Mouse (Mus musculus) right cerebral cortex, postnatal 14 days (tissue): ENCODE results near the gene Cd2.

Experiments used
- DNase-seq: peaks from one replicate; pipeline ENCODE4 v3.0.0; 2022

Gene Cd2

DNA sequence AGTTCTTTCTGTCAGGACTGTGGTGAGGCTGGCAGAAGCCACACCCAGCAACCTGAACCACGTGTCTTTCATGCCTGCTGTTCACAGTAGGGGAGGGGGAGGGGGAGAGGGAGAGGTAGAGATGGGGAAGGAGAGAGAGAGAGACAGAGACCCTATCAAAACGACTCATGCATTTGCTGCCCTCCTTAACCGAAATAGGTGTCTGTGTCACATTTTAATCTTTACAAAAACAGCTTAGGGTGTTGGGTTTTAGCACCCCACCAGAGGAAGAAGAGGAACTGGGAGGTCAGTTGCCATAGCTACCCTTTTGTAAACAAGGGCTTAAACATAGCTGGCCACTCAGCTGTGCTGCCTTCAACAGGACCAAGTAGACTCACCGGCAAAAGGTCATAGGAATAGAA is at the start of gene Cd2:
Cd2 (minus strand) TSS at position 29 of the 401 bp plus-strand sequence.
- DNase-seq = no peak

DNA sequence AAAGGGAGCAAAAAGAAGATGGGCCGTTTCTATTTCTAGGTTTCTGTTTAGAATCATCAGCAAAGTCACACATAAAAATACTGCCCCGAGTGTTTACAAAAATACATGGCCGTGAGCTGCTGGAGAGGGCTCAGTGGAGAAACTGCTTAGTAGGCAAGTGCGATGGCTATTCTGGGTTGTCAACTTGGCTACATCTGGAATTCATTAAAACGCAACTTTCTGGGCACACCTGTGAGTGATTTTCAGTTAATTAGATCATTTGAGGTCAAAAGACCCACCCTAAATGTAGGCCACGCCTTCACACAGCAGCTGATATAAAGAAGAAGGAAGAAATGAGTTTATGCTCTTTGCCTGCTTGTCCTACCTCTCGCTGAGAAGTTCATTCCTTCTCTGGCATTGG is 40.9 kb upstream of the Cd2 start:
- DNase-seq = no peak

DNA sequence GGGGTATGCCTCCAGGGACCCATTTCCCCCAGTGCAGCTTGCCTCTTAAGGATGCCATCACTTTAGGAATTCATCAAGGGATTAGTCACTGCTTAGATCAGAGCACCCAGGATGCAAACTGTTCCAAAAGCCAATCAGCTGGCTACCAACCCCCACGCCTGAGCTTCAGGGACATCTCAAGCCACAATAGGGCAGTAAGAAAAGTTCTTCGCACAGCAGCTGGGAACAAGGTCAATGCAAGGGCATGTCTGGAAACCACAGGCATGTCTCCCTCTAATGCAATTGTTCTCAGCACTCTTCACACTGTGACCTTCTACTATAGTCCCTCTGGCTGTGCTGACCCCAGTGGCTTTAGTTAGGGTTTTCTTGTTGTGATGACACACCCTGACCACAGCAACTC is 39.5 kb upstream of the Cd2 start:
- DNase-seq = no peak

DNA sequence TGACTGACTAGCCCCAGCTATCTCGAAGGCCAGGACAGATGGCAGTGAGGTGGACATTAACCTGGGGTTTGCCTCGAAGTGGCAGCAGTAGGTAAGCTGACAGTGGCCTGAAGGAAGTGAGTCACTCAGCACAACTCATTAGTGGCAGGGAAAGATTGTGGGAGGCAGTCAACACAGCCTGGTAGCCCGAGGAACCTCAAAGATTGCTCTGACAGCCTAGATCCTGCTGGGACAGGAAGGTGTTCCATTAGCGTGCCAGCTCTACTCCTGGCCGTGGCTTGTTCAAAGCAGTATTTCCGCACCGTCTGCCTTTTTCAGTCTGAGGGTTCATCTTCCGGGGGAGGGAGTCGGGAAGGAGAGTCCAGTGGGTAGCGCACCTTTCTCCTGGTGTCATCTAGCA is 34.7 kb upstream of the Cd2 start:
- no peak for DNase-seq

DNA sequence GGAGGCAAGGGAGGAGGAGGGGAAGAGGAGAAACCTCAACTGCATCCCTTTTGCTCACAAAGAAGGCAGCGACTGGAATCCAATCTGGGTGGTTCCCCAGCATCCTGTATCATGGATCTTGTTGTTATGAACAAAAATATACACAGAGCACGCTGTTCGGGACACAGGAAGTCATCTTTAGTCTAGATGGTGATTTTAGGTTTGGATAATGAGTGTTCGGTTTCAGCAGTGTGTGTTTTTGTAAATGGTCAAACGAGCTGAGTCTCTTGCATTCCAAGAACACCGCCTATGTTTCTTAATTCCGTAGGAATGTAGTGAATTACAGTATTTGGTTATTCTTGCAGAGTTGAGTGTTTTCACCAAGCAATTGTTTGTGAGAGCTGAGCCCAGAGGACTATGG is 33.1 kb upstream of the Cd2 start:
- DNase-seq = no peak

DNA sequence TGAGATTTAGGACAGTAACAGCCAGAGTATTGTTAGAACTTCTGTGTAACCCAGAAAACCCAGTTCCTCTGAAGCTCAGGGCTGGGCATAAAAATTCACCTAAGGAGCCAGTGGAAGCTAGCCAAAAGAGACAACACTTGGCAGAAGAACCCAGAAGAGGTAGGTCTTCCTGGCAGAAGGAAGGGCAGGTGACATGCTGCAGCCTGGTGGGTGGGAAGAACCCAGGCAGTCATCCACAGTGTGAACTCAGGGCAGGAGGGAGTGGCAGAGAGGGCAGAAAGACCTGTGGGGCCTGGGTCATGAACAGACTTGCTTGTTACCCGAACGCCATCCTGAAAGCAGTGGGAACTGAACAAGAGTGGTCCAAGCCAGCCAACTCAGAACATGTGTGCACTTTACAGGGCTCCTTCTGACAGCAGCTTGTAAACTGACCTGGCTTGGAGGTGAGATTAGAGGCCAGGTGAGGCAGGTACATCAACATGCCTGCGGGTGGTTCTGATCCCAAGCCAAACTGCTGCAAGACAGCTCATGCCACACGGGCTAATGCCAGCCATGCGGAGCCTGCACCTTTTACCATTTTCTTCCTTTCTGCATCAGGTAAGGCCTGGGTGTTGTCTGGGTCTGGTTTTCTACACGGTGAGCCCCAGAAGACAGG is 30.9 kb upstream of the Cd2 start:
- no peak for DNase-seq

DNA sequence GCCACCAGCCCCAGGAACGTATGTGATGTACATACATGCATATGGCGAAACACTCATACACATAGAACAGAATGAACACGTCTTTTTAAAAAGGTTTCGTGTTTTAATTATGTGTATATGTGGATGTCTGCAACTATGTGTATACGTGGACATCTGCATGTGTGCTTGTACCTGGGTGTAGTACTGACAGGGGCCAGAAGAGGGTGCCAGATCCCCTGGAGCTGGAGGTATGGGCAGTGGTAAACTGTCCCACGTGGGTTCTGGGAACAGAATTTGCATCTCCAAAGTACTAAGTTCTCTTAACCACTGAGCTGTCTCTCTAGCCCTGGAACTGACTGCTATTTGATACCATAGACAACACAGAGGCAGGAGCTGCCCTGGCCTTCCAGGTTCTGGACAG is 30.4 kb upstream of the Cd2 start:
- DNase-seq = peak; percentile 56

DNA sequence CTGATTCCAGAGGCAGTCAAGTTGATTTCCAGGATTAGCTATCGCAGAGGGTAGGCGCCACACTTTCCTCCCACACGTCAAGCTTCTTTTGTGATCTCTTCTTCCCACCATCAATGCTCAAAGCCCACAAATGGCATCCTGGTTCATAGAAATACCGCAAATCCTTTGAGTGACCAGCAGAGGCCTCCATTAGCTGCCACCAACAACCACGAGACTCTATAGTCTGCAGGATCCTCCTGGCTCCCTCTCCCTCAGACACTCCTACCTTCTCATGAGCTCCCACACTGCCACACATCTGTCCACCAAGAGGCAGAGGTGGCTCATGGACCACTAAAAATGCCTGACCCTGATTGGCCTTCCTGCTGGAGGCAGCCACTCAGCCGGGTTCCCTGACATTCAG is 27.2 kb upstream of the Cd2 start:
- no peak for DNase-seq

DNA sequence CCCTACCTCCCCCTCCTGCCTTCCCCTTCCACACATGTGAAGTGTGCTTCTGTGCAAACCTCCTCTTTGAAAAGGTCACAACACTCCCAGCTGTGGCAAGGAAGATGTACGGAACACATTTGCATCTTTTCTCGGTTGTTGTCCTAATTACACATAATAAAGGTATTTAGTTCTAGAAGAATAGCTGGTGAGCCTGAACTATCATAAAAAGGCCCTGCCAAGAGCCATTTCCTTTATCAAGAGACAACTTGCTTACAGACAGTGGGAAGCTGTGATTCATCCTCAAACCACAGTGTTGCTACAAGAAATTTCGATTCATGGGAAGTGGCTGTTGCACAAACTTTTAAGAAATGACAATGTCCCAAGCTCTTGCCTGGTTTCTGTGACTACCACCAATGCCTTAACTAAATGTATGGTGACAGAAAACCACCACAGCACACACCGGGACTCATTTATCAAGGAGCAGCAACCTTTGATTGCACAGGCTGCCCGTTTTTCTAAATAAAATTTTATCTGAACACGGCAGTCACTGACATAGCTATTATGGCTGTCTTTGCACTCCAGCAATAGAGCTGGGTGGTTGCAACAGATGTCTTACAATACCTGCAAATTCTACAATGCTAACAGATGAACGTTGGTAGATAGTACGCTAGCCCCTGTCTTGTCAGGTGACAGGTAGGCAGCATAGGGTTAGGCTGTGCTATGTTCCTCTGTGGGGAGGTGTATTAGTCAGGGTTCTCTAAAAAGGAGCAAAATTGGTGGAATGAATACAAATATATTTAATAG is 25.7 kb upstream of the Cd2 start:
- DNase-seq = no peak

DNA sequence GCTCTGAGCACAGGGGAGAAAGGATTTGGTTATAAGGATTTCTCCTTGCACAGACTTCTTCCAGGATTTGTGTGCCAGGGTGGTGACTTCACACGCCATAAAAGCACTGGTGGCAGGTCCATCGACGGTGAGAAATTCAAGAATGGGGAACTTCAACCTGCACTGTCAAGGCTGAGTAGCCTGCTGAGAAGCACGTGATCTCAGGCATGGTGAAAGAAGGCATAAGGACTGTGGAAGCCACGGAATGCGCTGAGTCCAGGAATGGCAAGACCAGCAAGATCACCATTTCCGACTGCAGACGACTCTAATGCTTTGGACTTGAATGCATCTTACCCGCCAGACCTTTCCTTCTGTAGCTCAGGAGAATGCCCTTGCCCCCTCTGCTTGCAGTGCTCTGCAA is 23.2 kb upstream of the Cd2 start:
- DNase-seq = no peak

DNA sequence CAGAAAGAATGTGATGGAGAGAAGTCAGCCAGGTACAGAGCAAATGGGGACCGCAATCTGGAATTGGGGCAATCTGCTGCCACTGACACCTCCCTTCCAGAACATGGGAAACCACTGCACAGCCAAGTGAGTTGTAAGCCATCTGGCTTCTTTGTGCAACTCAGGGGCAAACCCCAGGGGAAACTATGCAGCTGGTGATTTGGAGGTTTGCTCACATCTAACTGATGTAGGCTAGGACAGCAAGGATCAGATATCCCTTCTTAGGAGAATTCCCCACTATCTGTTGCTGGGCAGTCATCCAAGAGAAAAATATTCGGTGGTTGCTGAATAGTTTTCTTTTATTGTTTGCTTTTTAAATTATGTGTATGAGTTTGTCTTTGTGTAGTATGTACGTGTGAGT is 21.9 kb upstream of the Cd2 start:
- no peak for DNase-seq

DNA sequence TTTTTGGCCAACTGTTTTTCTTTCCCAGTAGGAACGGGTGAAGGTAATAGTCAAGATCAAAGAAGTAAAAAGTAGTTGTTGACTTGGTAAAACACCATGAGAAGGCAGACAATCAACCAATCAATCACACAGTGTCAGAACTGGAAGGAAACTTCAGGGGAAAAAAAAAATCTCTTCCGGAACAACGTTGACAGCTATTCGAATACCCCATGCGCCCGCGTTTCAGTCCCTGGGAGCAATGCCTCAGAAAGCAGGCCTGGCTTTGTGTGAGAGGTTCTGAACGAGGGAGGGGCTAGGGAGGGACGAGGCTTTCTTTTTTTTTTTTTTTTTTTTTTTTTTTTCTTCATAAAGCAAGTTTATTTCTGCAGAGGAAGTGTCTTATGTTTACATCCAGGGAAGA is 18.4 kb upstream of the Cd2 start:
- no peak for DNase-seq

DNA sequence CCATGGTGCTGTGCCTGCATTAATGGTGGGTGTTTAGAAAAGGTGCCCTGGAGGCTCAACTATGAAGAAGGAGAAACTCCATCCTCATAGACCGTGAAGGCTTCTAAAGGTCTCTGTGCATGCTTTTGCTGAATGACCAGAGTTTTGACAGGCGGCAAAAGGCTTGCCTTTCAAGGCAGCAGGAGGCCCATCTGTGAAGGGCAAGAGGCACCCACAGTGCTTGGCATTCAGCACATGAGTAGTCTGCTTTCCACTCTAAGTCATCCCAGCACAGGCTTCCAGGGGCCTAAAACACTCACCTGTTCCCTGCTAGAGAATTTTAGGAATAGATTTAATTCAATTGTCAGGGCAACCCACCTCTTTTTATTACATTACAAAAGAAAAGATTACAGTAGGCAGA is 17.3 kb upstream of the Cd2 start:
- no peak for DNase-seq

DNA sequence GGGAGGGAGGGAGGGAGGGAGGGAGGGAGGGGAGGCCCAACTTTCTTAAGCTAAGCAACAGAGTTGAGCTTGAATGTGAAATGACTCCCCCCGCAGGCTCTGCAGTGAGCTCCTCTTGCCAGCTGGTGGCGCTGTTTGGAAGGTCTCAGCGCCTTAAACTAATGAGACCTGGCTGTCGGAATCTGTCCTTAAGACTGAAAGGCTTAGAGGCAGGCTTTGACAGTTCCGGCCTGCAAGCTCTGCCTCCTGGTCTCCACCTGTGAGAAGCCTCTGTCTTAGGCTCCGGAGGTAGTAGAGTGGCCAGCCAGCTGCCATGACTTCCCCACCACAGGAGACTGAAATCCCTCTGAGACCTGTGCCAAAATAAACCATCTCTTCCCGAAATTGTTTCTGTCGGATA is 16.4 kb upstream of the Cd2 start:
- DNase-seq = peak; percentile 70

DNA sequence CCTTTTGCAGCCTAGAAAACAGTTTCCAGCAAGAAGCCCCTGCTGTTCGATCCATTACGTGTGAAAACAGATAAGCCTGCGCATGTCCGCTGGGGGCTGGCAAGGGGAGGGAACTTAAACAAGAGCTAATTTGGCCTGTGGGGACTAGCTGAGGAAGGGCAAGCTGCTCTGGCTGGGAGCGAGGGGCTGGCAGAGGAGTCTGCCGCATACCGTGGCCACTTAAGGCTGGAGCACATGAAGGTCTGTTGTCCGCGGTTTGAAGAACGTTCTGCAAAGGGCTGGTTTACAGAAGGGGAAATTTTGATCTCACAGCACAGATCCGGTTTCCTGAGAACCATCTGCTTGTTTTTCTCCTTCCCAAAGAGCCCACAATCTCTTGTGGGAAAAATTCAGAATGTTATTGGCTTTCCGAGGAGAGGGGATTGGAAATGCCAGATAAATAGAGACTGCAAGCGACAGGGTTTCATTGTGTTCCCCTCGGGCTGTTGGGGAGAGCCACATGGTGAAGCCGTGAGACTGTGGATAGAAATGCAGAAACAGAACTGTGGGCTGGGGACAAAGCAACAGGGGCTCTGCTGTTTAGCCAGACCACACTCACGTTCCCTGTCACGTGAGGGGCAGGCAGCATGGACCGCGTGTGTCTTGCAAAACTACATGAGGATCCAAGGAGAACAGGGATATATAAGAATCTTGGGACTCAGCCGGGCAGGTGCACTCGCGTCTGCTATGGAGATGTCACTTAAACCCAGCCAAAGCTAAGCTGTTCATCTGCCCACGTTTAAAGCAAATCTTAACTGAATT is 12.7 kb upstream of the Cd2 start:
- DNase-seq = peak; percentile 47

DNA sequence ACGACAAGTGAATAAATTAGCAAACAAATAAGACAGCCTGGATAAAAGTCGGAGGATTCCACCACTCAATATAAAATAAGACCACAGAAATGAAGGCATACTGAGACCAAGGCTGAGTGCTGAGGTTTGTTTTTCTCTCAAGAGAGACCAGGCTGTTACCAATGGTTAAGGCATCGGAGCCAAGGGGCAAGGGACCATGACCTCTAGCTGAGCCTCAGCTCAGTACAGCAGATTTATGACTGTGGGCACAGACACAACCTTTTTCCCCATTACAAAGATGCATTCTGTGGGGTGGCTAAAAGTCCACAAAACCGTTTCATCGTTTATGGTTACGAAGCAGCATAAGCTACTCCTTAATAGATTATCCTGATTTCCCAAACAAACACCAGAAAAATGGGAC is 11.9 kb upstream of the Cd2 start:
- no peak for DNase-seq

DNA sequence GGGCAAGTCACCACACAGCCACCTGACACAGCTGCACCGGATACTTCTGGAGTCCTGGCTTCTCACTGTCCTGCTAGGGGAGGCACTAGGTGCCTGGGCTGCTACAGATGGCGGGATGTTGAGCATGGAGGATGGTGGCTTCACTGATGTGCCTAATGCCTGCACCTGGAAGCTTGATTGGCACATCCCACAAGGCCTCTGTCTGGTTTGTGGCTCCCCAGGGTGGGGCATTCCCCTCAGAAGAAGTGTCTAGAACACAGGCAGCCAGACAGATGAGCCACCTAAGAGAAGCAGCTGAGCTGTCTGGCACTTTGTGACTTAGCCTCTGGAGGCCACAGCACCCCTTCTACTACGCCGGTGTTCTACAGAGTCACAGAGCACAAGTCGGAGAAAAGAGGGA is 9.5 kb upstream of the Cd2 start:
- DNase-seq = no peak

DNA sequence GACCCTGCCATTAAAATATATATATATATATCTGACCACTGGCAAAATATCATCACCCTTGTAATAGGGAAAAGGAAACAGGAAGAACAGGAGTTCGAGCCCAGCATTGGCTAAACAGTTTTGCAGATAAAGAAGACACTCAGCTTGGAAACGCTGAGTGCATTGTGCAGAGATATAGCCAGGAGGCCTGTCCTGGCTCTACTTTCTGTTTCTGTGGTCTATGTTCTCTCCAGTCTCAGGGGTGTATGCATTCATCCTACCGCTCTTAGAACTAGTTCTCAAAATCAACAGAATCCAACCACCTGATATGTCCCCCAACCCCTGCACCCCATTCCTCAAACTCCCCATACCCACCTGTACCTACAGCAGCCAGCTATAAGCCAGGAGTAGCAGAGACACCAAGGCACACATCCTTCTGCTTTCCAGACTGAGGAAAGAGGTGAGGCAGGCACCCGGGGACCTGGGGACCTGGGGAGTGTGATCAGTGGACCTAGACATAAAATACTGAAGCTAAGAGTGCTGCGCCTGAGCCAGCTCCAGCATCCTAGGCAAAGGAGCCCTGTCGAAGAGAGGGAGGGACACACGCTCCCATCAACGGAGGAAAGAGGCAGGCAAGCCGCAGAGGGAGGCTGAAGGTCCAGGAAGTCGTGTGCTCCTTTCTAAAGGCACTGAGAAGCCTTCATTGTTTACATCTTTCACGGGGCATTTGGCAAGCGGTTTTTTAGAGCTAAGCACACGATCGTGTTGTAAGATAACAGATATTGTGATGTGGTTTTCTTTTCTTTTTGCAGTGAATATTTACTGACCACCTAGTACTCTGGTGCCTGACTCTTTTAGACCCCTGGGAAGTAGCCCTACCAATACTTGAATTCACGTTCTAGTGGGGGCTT is 8.4 kb upstream of the Cd2 start:
- no peak for DNase-seq

DNA sequence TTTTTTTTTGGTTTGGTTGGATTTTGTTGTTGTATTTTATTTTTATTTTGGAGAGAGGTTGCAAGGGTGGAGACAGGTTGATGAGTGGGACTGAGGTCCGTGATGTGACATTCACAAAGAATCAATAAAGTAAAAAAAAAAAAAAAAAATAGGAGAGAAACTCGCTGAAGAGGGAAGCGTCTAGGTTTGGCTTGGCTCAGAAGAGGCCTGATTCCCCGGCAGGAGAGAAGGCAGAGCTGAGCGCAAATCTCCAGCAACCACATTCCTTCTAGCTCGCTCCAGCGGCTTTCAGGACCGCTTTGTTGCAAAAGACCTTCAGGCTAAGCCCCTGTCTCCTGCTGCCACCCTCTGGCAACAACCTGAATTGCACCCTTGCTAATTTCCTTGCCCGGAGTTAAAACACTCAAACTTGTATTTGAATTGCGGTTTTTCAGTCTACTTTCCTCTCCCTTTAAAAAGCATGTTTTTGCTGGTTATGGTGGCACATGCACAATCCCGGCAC is 7.7 kb upstream of the Cd2 start:
- peak; percentile 93 for DNase-seq

DNA sequence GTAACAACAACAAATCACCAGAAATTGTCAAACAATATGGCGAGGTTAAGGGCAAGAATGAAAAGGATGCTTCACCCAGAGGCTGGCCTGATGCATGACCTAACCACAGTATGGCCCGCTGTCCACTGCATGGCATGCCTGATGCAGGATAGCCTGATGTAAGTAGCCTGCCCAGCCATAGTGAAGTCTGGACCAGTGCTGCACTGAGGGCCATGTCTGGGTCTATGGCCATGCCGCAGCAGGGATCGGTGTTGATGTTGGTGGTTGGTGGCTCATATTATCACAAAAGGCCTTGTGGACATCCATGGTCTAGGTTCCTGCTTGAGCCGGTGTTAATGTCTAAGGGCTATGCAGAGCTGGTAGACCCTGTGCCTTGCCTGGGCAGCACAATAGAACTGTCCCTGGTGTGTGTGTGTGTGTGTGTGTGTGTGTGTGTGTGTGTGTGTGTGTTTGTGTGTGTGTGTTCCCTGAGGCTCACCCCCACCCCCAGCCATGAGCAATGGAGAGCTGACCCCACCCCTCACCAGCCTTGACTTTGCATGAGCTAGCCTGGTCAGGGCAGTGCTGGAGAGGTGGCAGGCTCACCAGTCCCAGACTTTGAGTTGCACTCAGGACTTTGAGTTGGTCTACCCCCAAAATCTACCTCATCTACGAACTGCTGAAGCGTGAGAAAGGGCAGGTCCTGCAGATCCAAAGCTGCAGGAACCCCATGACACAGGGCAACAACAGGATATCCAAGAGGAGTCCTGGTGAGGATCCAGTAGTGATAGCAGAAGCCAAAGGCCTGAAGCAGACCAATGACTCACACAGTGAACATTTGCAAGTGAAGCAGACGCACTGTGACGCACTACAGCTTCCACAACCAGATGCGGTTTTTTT is 7.0 kb upstream of the Cd2 start:
- DNase-seq = no peak

DNA sequence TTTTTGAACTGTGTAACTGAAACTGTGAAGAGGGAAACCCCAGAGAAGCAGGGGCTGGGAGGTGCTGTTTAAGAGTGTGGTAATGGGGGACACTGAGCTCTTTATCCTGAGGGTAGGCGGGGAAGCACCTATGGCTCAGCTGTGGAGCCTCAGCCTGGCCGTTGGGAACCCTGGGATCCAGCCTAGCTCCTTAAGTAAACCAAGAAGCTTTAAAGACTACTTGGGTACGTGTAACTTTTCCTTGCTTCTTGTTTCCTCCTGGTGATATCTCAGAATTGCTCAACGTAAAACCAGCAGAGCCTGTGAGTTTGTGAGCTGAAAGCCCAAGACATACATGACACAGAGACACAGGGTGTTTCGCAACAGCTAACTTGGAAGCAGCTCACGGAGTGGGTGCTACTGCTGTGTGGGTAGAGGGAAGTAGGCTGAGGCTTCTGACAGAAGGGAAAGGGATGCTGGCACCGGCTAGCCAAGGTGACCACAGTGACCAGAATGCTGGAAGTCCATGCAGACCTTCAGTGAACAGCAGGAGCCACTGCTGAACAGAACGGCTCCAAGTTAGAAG is 5.9 kb upstream of the Cd2 start:
- no peak for DNase-seq
